Mouse (Mus musculus) kidney, postnatal 4 days (tissue): ENCODE results near the gene Zkscan7.
A peak's percentile ranks its signal among the peaks of the same experiment; 100 is the strongest.
"Not testable (repeated sequence)": the region's sequence is repeated elsewhere in the genome, so short reads cannot be mapped to it uniquely, and the experiment has no call there.

Experiments used
- DNase-seq, 2 experiments: peaks; one replicate each; pipeline ENCODE4 v3.0.0; 2021; ENCODE audit warnings: mixed read lengths in 2 of 2

Gene Zkscan7

DNA sequence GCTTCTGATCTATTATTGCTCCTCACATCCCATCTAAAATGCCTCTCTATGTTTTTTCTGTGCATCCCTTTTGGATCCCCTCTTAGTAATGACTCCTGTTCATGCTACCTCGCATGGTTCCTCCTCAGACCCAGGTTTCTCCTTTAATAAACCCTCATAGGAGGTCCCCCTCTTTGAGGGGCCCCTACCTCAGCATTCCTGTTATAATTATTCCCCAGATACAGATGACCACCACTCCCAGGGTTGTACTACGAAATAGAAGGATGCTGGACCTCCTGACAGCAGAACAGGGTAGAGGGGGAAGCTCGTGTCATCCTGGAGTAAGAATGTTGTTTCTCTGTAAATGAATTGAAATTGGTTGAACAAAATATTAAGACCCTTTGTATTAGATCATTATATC lies at the start of gene Zkscan7:
Gene Zkscan7 (plus strand): TSS at position 301 of the 400 bp plus-strand sequence.
- no peak for DNase-seq

- DNase-seq = no peak
Measured at GRCm38 (mm10) chr9:122836126-122836525, 49.4 kb upstream of the Zkscan7 start.

DNA sequence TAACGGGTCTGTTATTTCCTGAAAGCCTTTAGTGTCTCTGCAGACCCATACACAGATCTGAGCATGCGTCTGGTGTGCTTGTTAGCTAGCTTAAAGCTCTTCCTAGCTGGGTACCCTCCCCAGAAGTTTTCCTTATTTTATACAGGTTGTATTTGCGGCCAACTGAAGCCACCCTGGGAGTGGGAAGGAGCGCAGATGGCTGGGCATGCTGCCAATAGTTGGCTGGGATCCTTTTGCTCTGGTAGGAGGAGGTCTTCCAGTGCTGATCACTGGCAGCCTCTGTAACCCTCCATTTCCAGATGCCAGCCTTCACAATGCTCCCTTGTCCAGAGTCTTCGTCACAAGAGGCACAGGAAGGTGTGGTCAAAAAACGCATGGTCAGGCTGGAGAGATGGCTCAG lies 48.7 kb upstream of the Zkscan7 start:
- DNase-seq = peak; percentile 52 to 62

DNA sequence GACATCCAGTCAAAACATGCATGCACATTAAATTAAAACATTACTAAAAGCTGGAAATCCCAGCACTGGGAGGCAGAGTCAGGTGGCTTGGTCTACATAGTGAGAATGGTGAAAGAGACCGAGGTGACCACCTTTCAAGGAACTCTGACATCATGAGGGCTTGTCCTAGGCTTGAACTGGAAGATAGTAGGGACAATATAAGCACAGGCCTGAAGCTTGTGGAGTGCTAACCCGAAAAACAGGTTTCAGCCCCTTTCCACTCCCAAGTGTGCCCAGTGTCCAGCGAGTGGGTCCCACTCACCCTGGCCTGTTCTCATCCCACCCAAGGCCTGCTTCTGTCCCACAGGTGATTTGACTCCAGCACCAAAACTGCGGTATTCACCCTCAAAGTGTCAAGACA lies 48.3 kb upstream of the Zkscan7 start:
- no peak for DNase-seq

GRCm38 (mm10) chr9:122837680-122838079 lies 47.8 kb upstream of the Zkscan7 start:
- DNase-seq = peak; percentile 71 to 82

DNA sequence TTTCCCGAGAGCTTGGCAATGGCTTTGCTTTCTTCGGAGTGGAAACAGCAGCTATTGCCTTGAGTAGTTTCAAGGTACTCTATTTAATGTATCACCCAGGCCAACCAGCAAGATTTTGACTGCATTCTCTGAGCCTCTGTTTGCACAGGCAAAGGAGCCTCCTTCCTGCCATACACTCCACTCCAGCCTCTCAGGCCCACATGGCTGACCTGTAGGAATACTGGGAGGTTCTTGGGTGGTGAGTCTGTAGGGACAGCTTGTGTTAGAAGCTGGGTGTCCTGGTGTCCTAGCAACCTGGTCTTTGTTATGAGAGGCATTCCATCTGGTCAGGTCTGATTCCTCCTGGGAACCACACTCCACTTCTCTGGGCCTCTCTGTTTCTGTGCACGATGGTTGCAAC lies 41.7 kb upstream of the Zkscan7 start, which contains the start of gene Gm35549:
Gene Gm35549 (minus strand): TSS at position 276 of the 400 bp plus-strand sequence.
- DNase-seq = no peak

DNA sequence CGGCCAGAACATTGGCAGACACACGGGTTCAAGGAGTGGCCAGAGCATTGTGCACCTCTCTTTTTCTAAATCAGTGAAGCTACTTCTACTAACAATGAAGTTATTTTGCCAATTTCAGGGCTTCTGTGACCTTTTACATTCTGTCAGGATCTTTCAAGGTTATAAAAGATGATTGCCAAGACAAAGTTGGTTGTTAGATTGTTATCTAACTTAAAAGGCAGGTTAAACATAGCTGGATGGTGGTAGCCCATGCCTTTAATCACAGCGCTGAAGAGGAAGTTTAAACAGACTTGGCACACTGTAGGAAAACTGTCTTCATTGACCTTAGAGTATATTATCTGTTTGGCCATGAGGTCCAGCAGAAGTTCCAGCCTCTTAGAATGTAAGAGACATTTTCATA lies 39.9 kb upstream of the Zkscan7 start:
- DNase-seq = no peak

- peak; percentile 34 to 54 for DNase-seq
Measured at GRCm38 (mm10) chr9:122846156-122846555, 39.3 kb upstream of the Zkscan7 start.

- DNase-seq = not testable (repeated sequence)
Measured at GRCm38 (mm10) chr9:122847811-122848311, 37.6 kb upstream of the Zkscan7 start.

GRCm38 (mm10) chr9:122854526-122854925 lies 31.0 kb upstream of the Zkscan7 start:
- no peak for DNase-seq

DNA sequence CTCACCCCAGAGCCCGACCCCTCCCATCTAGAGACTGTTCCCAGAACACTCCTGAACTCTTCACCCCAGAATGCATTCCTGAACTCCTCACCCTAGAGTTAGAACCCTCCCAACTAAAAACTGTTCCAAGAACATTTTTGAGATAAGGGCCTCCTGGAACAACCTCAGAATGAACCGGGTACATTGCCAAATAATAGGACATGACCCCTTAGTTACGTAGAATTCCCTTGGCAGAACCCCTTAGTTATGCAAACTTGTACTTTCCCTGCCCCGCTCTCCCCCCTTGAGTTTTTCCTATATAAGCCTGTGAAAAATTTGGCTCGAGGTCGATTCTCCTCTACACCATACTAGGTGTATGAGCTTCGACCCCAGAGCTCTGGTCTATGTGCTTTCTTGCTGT lies 30.3 kb upstream of the Zkscan7 start:
- DNase-seq = not testable (repeated sequence)

DNA sequence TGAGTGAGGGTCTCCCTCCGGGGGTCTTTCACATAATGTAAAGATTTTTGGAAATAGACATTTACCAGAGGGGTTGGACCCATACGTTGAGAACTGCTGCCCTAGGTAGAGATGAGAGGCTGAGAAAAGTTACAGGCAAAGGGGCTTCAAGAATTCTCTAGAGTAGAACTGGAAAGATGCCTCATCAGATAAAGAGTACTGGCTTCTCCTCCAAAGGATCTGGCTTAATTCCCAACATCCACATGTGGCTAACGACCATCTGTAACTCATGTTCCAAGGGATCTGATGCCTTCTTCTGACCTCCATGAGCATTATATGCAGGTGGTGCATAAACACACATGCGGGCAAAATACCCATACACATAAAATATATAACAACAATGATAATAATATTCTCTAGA lies 29.9 kb upstream of the Zkscan7 start:
- no peak for DNase-seq

DNA sequence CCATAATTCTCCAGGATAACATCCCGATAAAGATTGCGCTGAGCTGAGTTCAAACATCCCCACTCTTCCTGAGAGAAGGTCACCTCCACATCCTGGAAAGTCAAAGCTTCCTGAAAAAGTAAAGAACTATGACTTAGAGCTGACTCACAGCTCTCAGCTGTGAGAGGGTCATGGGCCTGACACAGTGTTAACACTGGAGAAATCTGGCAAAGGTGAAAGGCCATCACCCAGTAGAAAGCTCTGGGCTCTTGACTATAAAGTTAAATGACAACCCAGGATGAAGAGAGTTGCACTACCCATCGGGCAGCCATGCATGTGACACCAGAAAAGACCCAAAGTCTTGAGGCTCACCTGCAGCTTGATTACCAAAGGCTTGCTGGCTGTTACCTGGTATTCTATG lies 28.8 kb upstream of the Zkscan7 start:
- DNase-seq = no peak

DNA sequence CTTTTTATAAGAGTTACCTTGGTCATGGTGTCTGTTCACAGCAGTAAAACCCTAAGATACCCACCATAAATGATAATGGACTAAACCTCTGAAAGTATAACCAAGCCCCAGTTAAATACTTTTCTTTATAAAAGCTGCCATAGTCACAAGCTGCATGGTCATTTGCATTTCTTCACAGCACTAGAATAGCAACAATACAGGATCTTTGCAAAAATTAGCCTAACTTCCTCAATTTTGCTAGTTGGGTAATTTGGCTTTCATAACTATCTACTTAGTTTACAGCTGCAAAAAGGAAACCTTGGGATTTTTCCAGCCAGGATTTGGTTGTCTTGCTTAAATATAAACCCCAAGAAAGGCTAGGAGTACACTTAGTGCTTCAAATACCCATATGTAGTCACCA lies 24.7 kb upstream of the Zkscan7 start:
- DNase-seq = no peak

DNA sequence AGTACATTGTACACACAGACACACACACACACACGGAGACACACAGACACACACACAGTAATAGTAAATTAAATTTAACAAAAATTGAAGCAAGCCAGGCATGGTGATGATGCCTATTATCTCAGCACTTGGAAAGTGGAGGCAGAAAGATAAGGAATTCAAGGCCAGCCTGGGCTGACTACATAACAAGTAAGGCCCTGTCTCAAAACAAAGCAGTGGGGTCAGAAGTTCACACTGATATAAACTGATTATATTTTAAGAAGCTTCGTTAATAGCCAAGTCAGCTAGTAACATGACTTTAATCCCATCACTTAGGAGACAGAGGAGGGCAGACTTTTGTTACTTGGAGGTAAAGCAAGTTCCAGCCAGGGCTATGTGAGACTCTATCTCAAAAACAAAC lies 21.8 kb upstream of the Zkscan7 start:
- DNase-seq = no peak

DNA sequence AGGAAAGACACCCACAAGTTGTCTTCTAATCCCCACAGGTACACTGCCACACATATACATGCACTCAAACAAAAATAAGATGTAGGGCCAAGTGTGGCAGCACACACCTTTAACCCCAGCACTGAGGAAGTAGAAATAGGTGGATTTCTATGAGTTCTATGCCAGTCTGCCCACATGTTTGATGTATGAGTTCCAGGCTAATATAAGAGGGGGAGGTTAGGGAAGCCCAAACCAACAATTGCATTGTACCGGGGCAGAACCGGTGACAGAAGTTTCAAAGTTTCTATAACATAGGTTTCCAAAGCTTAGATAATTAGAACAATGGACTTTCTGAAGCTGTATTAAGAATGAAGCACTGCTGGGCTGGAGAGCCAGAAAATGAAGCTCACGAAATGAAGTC lies 20.6 kb upstream of the Zkscan7 start:
- no peak for DNase-seq

DNA sequence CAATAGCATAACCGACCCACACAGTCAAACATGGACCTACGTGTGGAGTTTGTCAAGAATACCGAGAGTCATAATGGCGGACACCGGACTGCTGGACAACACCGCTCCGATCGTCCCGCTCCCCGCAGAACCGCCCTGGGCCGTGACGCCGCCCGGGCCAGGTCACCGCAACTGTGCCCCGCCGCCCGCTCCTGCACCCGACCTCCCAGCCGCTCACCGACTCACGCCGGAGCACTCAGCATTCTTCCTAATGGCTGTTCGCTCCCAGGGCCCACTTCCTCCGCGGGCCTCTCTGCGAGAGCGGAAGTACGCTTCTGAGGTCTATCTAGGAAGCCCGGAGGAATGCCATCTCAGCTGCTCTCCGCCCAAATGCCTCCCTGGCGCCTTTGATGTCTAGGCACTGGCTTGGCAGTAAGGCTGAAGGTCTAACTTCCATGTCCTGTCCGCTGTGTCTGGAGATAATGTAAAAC lies 19.8 kb upstream of the Zkscan7 start, which contains the start of gene Zfp445:
Gene Zfp445 (minus strand): TSS at position 310 of the 470 bp plus-strand sequence.
- peak; percentile 83 to 90 for DNase-seq

DNA sequence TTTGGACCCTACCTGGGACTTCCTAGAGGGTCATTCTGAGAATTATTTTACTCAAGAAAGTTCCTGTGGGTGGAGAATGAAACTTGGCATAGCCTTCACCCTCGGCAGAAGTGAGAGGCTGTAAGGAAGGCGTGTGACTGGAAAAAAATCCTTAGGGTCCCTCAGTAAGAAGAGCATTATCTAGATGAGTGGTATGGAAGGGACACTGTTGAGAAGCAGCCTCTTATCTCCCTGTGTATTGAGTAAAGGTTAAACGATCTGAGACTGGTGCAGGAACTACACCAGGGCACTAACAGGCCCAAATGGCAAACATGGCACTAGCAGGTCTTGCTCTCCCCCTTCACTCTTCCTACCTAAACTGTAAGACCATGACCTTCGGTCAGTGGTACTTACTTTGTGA lies 19.3 kb upstream of the Zkscan7 start:
- no peak for DNase-seq

DNA sequence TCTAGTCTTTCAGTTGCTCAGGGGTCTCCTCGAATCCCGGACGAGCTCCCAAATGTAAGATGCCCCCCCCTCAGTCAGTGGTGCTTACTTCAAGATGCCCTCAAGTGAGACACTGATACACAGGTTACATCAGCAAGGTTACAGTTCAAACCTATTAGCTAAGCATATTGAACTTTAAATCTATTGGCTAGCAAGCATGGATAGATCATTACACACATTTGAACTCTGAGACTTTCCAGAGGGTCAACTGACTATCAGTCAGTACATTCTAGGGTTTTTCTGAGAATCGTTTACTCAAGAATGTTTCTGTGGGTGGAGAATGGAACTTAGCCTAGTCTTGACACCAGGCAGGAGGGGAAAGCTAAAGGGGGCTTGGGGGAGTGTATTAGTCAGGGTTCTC lies 12.9 kb upstream of the Zkscan7 start:
- DNase-seq = no peak

- DNase-seq = no peak
Measured at GRCm38 (mm10) chr9:122874653-122875052, 10.8 kb upstream of the Zkscan7 start.

- no peak for DNase-seq
Measured at GRCm38 (mm10) chr9:122875145-122875544, 10.3 kb upstream of the Zkscan7 start.

GRCm38 (mm10) chr9:122886372-122887179 lies 1.1 kb downstream of the Zkscan7 start:
- peak; percentile 72 to 83 for DNase-seq

DNA sequence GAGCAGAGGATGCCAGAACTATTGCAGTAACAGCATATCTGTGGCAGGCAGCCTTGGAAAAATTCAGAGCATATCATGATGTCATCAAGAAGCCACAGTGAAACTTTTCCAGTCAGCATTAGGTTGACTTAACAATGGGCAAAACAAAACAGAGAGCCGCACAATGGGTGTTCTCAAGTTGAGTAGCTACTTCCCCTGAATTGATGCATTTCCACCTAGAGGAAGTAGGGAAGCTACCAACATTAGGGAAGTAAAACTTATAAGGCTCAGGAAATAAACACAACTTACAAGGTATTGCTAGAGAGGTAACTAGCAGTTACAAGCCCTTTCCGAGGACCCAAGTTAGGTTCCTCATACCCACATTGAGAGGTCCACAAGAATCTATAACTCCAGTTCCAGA lies 15.6 kb downstream of the Zkscan7 start:
- DNase-seq = no peak
